Mouse (Mus musculus): ENCODE measurements at regions not wholly inside any gene's neighbourhood (a gene's known extent, or its start where the extent isn't known, plus 50 kb on each side); places are given as distances from the start of the nearest gene placed in this dataset.

DNA sequence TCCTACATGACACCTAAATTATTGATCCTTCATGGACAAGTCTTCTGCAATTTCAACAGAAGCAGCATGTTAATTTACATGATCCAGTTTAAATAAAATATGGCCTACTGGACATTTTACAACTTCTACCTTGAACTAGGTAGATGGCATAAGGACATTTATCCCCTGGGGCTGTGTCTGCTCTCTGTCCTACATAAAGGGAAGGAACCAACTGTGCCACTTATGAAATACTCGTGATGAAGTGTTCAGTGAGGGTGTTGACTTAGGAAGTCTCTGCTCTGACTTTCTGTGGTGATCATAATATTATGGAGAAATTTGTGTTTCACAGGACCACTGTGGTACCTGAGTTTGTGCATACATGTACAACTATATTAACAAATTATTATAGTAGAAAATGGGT lies 60.9 kb upstream of the Mbnl1 start:
- no peak for DNase-seq (ENCODE audit: low spot score in 2 of 2)

DNA sequence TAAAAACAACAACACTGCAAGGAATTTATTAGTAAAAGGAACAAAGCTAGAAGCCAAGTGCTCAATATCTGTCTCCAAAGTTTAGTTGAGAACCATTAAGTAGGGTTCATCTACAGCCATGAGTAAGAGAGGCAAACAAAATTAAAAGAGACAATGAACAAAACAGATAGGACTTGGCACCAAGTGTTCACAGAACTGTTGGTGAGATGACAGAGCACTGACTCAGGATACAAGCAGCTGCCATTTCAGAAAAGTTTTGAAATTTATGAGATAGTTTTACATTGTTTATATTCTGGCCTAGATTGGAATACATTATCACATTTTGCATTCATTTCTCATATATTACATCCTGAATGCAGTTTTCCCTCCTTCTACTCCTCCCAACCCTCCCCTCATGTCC lies 60.4 kb upstream of the Mbnl1 start:
- DNase-seq (ENCODE audit: low spot score in 2 of 2): no peak

- no peak for DNase-seq (ENCODE audit: low spot score in 2 of 2)
Observed at GRCm38 (mm10) chr3:60413749-60414148, 58.9 kb upstream of the Mbnl1 start.

GRCm38 (mm10) chr3:60417001-60417400 lies 55.6 kb upstream of the Mbnl1 start:
- DNase-seq (ENCODE audit: low spot score in 2 of 2): no peak

- DNase-seq (ENCODE audit: low spot score in 2 of 2): no peak
Observed at GRCm38 (mm10) chr3:60418652-60419051, 54.0 kb upstream of the Mbnl1 start.

DNA sequence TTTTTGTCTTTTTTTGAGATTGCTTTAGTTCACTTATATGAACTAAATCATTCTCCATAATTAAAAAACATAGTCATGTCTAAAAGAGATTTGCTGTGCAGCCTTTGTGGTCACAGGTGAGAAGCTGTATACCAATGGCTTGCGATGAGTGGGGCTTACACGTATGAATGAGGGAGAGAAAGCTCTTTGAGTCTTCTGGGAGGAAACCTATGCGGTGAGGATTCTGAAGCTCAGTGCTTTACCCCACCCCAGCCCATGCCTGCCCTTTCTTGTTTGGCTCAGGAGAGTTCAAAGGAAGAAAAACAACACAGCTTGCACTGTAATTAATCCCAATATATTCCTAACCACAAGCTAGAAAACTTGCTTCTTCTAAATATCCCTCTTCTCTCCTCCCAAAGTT lies 53.4 kb upstream of the Mbnl1 start:
- no peak for DNase-seq (ENCODE audit: low spot score in 2 of 2)

Data from right cerebral cortex, adult 2 months (tissue).